Mouse (Mus musculus) lung, embryonic 14.5 days (tissue): ENCODE results near the gene Slc3a2. TPM values are rescaled to one million over a fixed set of nuclear protein-coding genes. Genes with fewer than 3 reads are reported as not detected.

ENCODE experiments used
- ATAC-seq: fragments of 200-750 bp; cut with Nextera tagmentation; 2 replicates; pipeline ENCODE4 v1.8.0; 2017; ENCODE audit warnings: mild to moderate bottlenecking, moderate TSS enrichment, moderate library complexity; ENCODE audit not compliant: insufficient read depth
- DNase-seq: peaks from one replicate; pipeline ENCODE4 v3.0.0-alpha.2; 2015
- H3K27ac ChIP-seq: fragments of 300-500 bp; sonication (generic); 2 replicates; pipeline ENCODE4 v1.5.1; 2014; ENCODE audit warnings: low read depth, mild to moderate bottlenecking, moderate library complexity
- H3K27me3 ChIP-seq: fragments of 300-500 bp; sonication (generic); 2 replicates; pipeline ENCODE4 v1.6.1; 2014; ENCODE audit warnings: low read length, control low read depth; ENCODE audit not compliant: insufficient read depth
- H3K36me3 ChIP-seq: fragments of 300-500 bp; sonication (generic); 2 replicates; pipeline ENCODE4 v1.6.1; 2014; ENCODE audit warnings: control low read depth; ENCODE audit not compliant: insufficient read depth
- H3K4me1 ChIP-seq: fragments of 300-500 bp; sonication (generic); 2 replicates; pipeline ENCODE4 v1.6.1; 2014; ENCODE audit warnings: antibody characterized with exemption, control low read depth; ENCODE audit not compliant: insufficient read depth
- H3K4me2 ChIP-seq: fragments of 300-500 bp; sonication (generic); 2 replicates; pipeline ENCODE4 v1.6.1; 2014; ENCODE audit warnings: mild to moderate bottlenecking
- H3K4me3 ChIP-seq: fragments of 300-500 bp; sonication (generic); 2 replicates; pipeline ENCODE4 v1.5.1; 2014; ENCODE audit warnings: low read depth, low read length
- H3K9ac ChIP-seq: fragments of 300-500 bp; sonication (generic); 2 replicates; pipeline ENCODE4 v1.6.1; 2014
- H3K9me3 ChIP-seq: fragments of 300-500 bp; sonication (generic); 2 replicates; pipeline ENCODE4 v1.6.1; 2016; ENCODE audit warnings: low read depth, low read length, control low read depth
- CTCF ChIP-seq: IDR thresholded peaks from 2 replicates; pipeline ENCODE4 v1.5.1; 2016; ENCODE audit warnings: antibody characterized with exemption, low read depth
- WGBS: fragments of 180-500 bp; shearing (Covaris S2); extraction: QIAGEN DNeasy Blood & Tissue Kit; methylation state at CpG from one replicate; pipeline ENCODE4 v1.1.7; 2014; 5-methylcytosine and 5-hydroxymethylcytosine counted together
- polyA plus RNA-seq: library from polyadenylated mRNA; unstranded; fragments of >200 nt; fragmentation: Nextera tagmentation; extraction: Ambion mirVana; gene quantifications from 2 replicates; pipeline ENCODE4 v1.2.1, GENCODE M21; 2014

Slc3a2 gene
- polyA plus RNA-seq, 1 experiment from 2014 or later: 89.1 TPM

DNA sequence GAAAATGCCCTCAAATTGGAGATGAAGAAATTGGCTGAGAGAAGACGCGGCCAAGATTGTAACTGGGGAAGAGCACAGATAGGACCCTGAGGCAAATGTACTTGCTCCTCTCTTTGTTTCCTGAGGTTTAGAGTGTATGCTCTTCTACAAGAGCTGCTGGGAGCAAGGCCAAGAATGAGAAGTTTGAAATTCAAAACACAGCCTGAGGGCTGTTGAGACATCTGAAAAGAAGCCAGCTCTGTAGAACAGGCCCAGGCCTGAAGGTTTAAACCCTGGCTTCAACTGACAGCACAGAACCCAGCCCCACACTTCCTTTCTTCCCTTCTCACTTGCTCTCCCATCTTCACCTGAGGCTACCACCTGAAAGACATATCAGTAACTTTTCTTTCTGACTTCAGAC is 13.1 kb downstream of the Slc3a2 start:
- Histone ChIP-seq H3K36me3 (peaks cover 66% of the 10 kb centered on the region), H3K4me3 (no peak overlapping the region), H3K9ac (no peak overlapping the region), H3K9me3 (no peaks in the 10 kb centered on the region), H3K27ac (no peak overlapping the region), H3K27me3 (no peaks in the 10 kb centered on the region), H3K4me2 (peak overlapping the region; percentile 82; the same call in 1 of the 2 replicates), H3K4me1 (peaks cover 11% of the 10 kb centered on the region)
- TF ChIP-seq CTCF: no peak
- ATAC-seq (no peak), DNase-seq (peak; percentile 56)
- 90% methylated on average over 2 of the region's 2 CpGs for WGBS

DNA sequence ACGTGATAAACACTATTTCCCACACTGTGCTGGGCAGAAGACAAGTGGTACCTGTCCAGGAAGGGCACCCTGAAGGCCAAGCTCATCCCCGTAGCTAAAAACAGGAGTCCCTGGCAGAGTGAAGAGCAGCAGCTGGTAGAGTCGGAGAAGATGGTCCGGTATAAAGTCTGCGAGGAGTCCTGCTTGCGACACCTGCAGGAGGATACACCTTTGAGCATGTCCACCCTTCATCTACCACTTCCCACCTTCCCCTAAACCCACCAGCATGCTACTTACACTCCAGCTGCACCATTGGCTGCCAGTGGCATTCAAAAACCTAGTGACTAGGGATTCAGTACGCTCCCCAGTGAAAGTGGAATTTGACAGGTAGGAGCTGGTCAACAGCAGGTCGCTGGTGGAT is 14.2 kb downstream of the Slc3a2 start:
- Histone ChIP-seq H3K9ac (no peak overlapping the region), H3K27ac (no peak overlapping the region), H3K9me3 (no peaks in the 10 kb centered on the region), H3K4me1 (peaks cover 11% of the 10 kb centered on the region), H3K27me3 (no peaks in the 10 kb centered on the region), H3K4me2 (no peak overlapping the region), H3K4me3 (no peak overlapping the region), H3K36me3 (peaks cover 66% of the 10 kb centered on the region)
- no peak for TF ChIP-seq CTCF
- ATAC-seq (no peak), DNase-seq (no peak)
- 86% methylated on average over 8 of the region's 8 CpGs for WGBS

DNA sequence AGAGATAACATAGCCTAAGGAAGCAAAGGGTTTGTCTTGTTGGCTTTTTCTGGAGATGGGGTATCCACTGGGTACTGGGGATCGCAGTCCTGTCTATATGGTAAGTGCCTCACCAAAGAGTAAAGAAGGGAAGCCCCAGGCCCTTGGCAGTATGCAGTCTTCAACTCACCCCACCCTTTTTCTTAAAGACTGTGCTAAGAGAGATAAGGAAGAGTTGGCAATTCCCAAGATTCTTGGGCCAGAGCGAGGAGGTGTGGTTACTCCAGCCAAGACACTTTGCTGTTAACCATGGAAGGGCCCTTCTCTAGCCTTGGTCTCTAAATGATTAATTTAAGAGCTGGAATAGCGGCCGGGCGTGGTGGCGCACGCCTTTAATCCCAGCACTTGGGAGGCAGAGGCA is 16.2 kb downstream of the Slc3a2 start:
- ATAC-seq: no peak
- peaks cover 7% of the 10 kb centered on the region for H3K4me1 ChIP-seq
- 92% methylated on average over 7 of the region's 7 CpGs for WGBS
- no peak for DNase-seq
- H3K4me2 ChIP-seq: no peak overlapping the region
- no peak for TF ChIP-seq CTCF
- H3K36me3 ChIP-seq: peaks cover 58% of the 10 kb centered on the region
- no peak overlapping the region for H3K9ac ChIP-seq
- H3K9me3 ChIP-seq: no peaks in the 10 kb centered on the region
- H3K27ac ChIP-seq: no peak overlapping the region
- no peaks in the 10 kb centered on the region for H3K27me3 ChIP-seq
- H3K4me3 ChIP-seq: no peak overlapping the region

DNA sequence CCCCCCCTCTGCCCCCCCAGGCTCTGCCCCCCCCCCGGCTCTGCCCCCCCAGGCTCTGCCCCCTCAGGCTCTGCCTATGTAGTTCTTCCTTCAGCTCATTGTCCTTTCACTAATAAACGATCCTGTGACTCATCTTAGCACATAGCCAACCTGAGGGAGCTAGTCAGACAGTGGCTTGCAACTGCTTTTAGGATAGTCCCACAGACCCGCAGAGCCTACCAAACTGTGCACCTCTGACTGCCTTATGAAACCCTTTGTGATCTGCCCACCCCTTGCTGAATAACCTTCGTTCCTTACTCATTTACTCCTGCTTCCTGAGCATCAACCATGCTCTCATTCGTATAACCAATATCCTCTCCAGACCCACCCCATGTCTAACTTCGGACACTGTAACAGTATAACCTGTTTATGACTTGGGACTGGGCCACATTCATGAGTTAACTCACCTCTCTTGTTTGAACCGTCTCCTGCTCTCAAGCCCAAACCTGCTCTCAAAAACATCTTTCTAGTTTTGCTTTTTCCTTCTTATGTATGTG is 17.0 kb downstream of the Slc3a2 start:
- ATAC-seq (peak; percentile 29; the same call in 1 of the 2 replicates), DNase-seq (no peak)
- Histone ChIP-seq H3K4me3 (no peak overlapping the region), H3K27me3 (no peaks in the 10 kb centered on the region), H3K9ac (no peak overlapping the region), H3K36me3 (peaks cover 50% of the 10 kb centered on the region), H3K9me3 (no peaks in the 10 kb centered on the region), H3K27ac (no peak overlapping the region), H3K4me1 (no peaks in the 10 kb centered on the region; the same call in 1 of the 2 replicates), H3K4me2 (no peak overlapping the region)
- 76% methylated on average over 7 of the region's 7 CpGs for WGBS
- TF ChIP-seq CTCF: no peak

DNA sequence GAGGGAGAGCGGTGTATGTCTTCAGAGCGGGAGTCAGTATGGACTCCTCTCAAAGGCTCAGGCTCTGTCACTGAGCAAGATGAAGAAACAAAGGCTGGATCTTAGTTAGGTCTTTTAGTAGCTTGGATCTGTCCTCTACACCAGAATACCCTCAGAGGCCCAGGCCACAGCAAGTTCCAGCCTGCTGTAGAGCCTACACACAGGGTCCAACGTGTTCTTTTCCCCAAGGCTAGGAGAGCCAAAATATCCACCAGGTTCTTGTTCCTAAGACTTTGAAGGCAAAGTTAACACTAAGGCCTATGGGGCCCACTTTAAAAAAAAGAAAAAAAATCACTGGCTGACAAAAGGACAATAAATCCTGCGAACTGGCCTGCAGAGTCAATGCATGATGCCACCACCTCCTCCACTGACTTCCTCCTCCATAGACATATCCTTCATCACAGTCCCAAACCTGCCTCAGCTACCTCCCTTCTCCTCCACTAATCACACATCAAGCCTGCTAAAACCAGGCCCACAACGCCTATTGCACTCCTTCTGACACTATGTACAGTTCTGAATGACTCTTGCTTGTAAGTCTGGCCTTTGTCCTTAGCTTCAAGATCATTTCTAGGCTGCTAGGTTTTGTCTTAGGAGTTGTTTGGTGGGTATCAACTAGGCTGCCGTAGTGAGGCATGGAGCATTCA is 18.0 kb downstream of the Slc3a2 start:
- H3K27me3 ChIP-seq: no peaks in the 10 kb centered on the region
- H3K9me3 ChIP-seq: no peaks in the 10 kb centered on the region
- no peak overlapping the region for H3K27ac ChIP-seq
- H3K4me3 ChIP-seq: no peak overlapping the region
- ATAC-seq (no peak), DNase-seq (no peak)
- no peak overlapping the region for H3K9ac ChIP-seq
- H3K4me1 ChIP-seq: no peaks in the 10 kb centered on the region
- 76% methylated on average over 6 of the region's 6 CpGs for WGBS
- no peak for TF ChIP-seq CTCF
- H3K4me2 ChIP-seq: no peak overlapping the region
- peaks cover 40% of the 10 kb centered on the region for H3K36me3 ChIP-seq

DNA sequence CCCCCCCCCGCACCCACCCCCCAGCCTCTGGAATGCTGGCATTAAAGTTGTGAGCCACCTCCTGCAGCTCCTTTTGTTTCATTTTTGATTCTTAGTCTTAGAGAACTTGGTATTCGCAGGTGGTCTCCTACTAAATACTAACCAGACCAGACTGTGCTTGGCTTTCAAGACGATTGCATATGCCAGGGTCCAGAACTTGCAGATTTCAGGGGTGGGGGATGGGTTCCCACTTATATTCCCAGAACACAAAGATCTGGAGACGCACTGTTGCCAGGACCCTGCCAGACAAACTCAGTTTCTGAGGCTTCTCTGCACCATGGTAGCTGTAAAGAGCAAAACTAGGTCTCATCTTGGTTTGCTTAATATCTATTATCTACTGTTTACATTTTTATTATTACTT is 19.6 kb downstream of the Slc3a2 start:
- WGBS: 60% methylated on average over 4 of the region's 4 CpGs
- Histone ChIP-seq H3K27me3 (no peaks in the 10 kb centered on the region), H3K9ac (no peak overlapping the region), H3K4me1 (no peaks in the 10 kb centered on the region), H3K4me2 (no peak overlapping the region), H3K36me3 (peaks cover 24% of the 10 kb centered on the region), H3K9me3 (no peaks in the 10 kb centered on the region), H3K4me3 (no peak overlapping the region), H3K27ac (no peak overlapping the region)
- DNase-seq (no peak), ATAC-seq (no peak)
- TF ChIP-seq CTCF: no peak

DNA sequence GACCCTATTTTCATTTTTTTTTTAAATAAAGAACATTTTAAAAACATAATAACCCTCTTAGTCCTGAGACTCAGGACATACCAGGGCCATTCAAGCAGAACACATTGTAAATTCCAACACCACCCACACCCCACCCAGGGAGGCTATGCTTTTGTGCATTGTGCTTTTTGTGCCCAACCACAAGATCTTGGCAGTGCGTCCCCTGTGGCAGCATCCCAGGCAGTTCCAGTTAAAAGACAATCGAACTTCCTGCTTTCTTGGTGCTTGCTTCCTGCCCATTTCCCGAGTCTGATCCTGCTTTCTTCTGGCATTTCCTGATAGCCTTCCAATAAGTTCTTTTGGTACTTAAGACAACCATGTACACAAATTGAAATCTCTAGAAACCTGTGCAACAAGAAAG is 20.7 kb downstream of the Slc3a2 start:
- 63% methylated on average over 3 of the region's 3 CpGs for WGBS
- H3K4me2 ChIP-seq: no peak overlapping the region
- H3K9me3 ChIP-seq: no peaks in the 10 kb centered on the region
- TF ChIP-seq CTCF: no peak
- H3K9ac ChIP-seq: no peak overlapping the region
- H3K27me3 ChIP-seq: no peaks in the 10 kb centered on the region
- H3K4me1 ChIP-seq: no peaks in the 10 kb centered on the region
- peaks cover 13% of the 10 kb centered on the region for H3K36me3 ChIP-seq
- H3K27ac ChIP-seq: no peak overlapping the region
- ATAC-seq (no peak), DNase-seq (peak; percentile 23)
- no peak overlapping the region for H3K4me3 ChIP-seq
